Comparison of ENCODE assay signal across 10 mouse cellular contexts in genomic region chr2:135652451-135652850, GRCm38 (mm10).
"Had no signal": no experiment of that assay in that cellular context is flagged by ENCODE, and none has a peak within 500 bp of the region (broad histone marks: within the 10 kb centered on the region; RNA-seq: fewer than 3 reads in every experiment).

No protein-coding gene starts in this region.

- ATAC-seq: lung, postnatal 0 days; midbrain, embryonic 13.5 days; midbrain, embryonic 15.5 days had no signal

- DNase-seq: lung, adult 2 months; lung, postnatal 14 days; lung, postnatal 36 days; right cerebral cortex, postnatal 14 days; thymus, adult 2 months; thymus, postnatal 25 days; thymus, postnatal 4 days had no signal
